Mouse (Mus musculus) myocyte (in vitro differentiated cells): ENCODE measurements around the gene Frmd8. TPM values are rescaled to one million over a fixed set of nuclear protein-coding genes. Genes with fewer than 3 reads are reported as not detected.

ENCODE experiments used
- H3K27me3 ChIP-seq: one replicate; pipeline ENCODE4 v1.6.1; 2011; ENCODE audit not compliant: control insufficient read depth, insufficient read depth, insufficient read length
- H3K36me3 ChIP-seq: one replicate; pipeline ENCODE4 v1.6.1; 2011; ENCODE audit not compliant: control insufficient read depth, insufficient read depth
- H3K4me2 ChIP-seq: one replicate; pipeline ENCODE4 v1.6.1; 2011; ENCODE audit warnings: low read depth, control low read depth
- H3K4me3 ChIP-seq: one replicate; pipeline ENCODE4 v1.5.1; 2011; ENCODE audit warnings: mild to moderate bottlenecking, control low read depth, moderate library complexity
- H3K79me2 ChIP-seq: one replicate; pipeline ENCODE4 v1.6.1; 2011; ENCODE audit not compliant: control insufficient read depth, insufficient read depth
- H3ac ChIP-seq: one replicate; pipeline ENCODE4 v1.6.1; 2011; ENCODE audit not compliant: control insufficient read depth, insufficient read length
- CEBPB ChIP-seq: IDR thresholded peaks from 2 replicates; pipeline ENCODE4 v1.6.1; 2011; ENCODE audit warnings: mild to moderate bottlenecking, moderate library complexity; ENCODE audit not compliant: poor library complexity, insufficient read depth, severe bottlenecking
- E2F4 ChIP-seq: IDR thresholded peaks from one replicate; pipeline ENCODE4 v1.6.1; 2011; ENCODE audit warnings: mild to moderate bottlenecking, control low read depth, moderate library complexity; ENCODE audit not compliant: insufficient read depth
- MAX ChIP-seq: IDR thresholded peaks from one replicate; pipeline ENCODE4 v1.6.1; 2011; ENCODE audit warnings: low read depth, mild to moderate bottlenecking, control low read depth
- MYOD1 ChIP-seq, 3 experiments: IDR thresholded peaks; one replicate each; pipeline ENCODE4 v1.6.1; 2011; ENCODE audit warnings: control low read depth in 2 of 3, low read depth in 2 of 3, mild to moderate bottlenecking in 2 of 3, moderate library complexity in 1 of 3; ENCODE audit not compliant: insufficient read length in 2 of 3, control insufficient read depth in 1 of 3
- MYOG ChIP-seq, 3 experiments: IDR thresholded peaks; one replicate each; pipeline ENCODE4 v1.6.1; 2011; ENCODE audit warnings: control low read depth in 2 of 3, low read depth in 2 of 3, mild to moderate bottlenecking in 2 of 3; ENCODE audit not compliant: insufficient read length in 2 of 3, control insufficient read depth in 1 of 3, insufficient read depth in 1 of 3
- POLR2A ChIP-seq: IDR thresholded peaks from one replicate; pipeline ENCODE4 v1.6.1; 2011; ENCODE audit warnings: low read depth, mild to moderate bottlenecking, control low read depth, moderate library complexity; ENCODE audit not compliant: insufficient read length
- POLR2AphosphoS2 ChIP-seq: IDR thresholded peaks from one replicate; pipeline ENCODE4 v1.6.1; 2011; ENCODE audit warnings: low read depth, control low read depth; ENCODE audit not compliant: insufficient read length
- REST ChIP-seq: IDR thresholded peaks from one replicate; pipeline ENCODE4 v1.6.1; 2011; ENCODE audit warnings: mild to moderate bottlenecking, control low read depth, moderate library complexity; ENCODE audit not compliant: insufficient read depth, insufficient read length
- SRF ChIP-seq: IDR thresholded peaks from one replicate; pipeline ENCODE4 v1.6.1; 2011; ENCODE audit warnings: low read depth; ENCODE audit not compliant: control insufficient read depth, insufficient read length
- TCF12 ChIP-seq: IDR thresholded peaks from one replicate; pipeline ENCODE4 v1.6.1; 2011; ENCODE audit warnings: mild to moderate bottlenecking, control low read depth; ENCODE audit not compliant: poor library complexity, insufficient read depth, severe bottlenecking
- TCF3 ChIP-seq: IDR thresholded peaks from one replicate; pipeline ENCODE4 v1.6.1; 2011; ENCODE audit warnings: low read depth, control low read depth; ENCODE audit not compliant: insufficient read length
- USF1 ChIP-seq: IDR thresholded peaks from one replicate; pipeline ENCODE4 v1.6.1; 2011; ENCODE audit warnings: low read depth, mild to moderate bottlenecking, control low read depth, moderate library complexity
- polyA plus RNA-seq: library from polyadenylated mRNA; unstranded; fragments of >200 nt; fragmentation: generic; extraction: Trizol; gene quantifications from one replicate; pipeline ENCODE4 v1.2.1, GENCODE M21; 2012; ENCODE audit warnings: missing spikeins

Frmd8 gene
- polyA plus RNA-seq, 1 experiment = 22.3 TPM

DNA sequence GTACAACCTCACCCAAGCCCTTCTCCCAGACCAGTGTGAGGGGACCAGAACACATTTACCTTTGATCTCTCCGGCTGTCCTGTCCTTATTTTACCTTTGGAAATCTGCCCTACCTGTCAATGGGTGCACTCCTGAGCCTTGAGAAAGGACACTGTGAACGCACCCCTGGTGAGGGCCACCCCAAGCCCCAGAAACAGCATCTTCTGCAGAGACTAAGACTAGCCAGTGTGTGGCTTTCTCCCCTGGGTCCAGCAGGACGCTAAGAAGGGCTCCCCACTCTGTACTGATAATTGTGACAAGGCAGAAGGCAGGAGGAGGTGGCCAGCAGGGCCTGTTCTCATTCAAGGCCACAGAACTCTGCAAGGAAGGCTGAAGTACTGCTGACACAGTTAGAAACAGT lies 3.8 kb upstream of the Frmd8 start:
- Histone ChIP-seq H3K4me3 (peak overlapping the region; percentile 16), H3K4me2 (peak overlapping the region; percentile 83), H3K27me3 (no peaks in the 10 kb centered on the region), H3ac (peak overlapping the region; percentile 13), H3K36me3 (no peaks in the 10 kb centered on the region), H3K79me2 (peaks cover 11% of the 10 kb centered on the region)
- TF ChIP-seq MYOG (IDR thresholded peaks at IDR 0.05; ENCODE audit: control insufficient read depth in 1 of 3, insufficient read depth in 1 of 3, insufficient read length in 2 of 3, low read depth in 2 of 3) = no peak
- no peak for TF ChIP-seq REST
- no peak for TF ChIP-seq SRF
- TF ChIP-seq MAX = no peak
- no peak for TF ChIP-seq USF1
- TF ChIP-seq MYOD1 (IDR thresholded peaks at IDR 0.05; ENCODE audit: control insufficient read depth in 1 of 3, insufficient read length in 2 of 3, low read depth in 2 of 3) = no peak
- no peak for TF ChIP-seq POLR2AphosphoS2
- no peak for TF ChIP-seq TCF3
- no peak for TF ChIP-seq CEBPB

GRCm38 (mm10) chr19:5878362-5878722 lies 3.3 kb upstream of the Frmd8 start:
- Histone ChIP-seq H3K79me2 (peaks cover 16% of the 10 kb centered on the region), H3K4me2 (peak overlapping the region; percentile 83), H3ac (peak overlapping the region; percentile 13), H3K4me3 (peak overlapping the region; percentile 16), H3K36me3 (no peaks in the 10 kb centered on the region), H3K27me3 (no peaks in the 10 kb centered on the region)
- no peak for TF ChIP-seq REST
- TF ChIP-seq SRF = no peak
- no peak for TF ChIP-seq E2F4
- TF ChIP-seq POLR2A = no peak
- TF ChIP-seq MAX = no peak
- TF ChIP-seq MYOD1 (IDR thresholded peaks at IDR 0.05; ENCODE audit: control insufficient read depth in 1 of 3, insufficient read length in 2 of 3, low read depth in 2 of 3) = no peak
- TF ChIP-seq USF1 = no peak

- H3K27me3 ChIP-seq = no peaks in the 10 kb centered on the region
- H3K4me3 ChIP-seq = peak within 1 kb of the TSS; percentile 16
- peak within 1 kb of the TSS; percentile 83 for H3K4me2 ChIP-seq
- peak within 1 kb of the TSS; percentile 13 for H3ac ChIP-seq
- peaks cover 21% of the 10 kb centered on the region for H3K79me2 ChIP-seq
- no peaks in the 10 kb centered on the region for H3K36me3 ChIP-seq
- TF ChIP-seq POLR2A (peak; percentile 25), MYOD1 (IDR thresholded peaks at IDR 0.05; ENCODE audit: control insufficient read depth in 1 of 3, insufficient read length in 2 of 3, low read depth in 2 of 3) (no peak), REST (no peak), TCF12 (no peak)
These were observed 2.7 kb upstream of the Frmd8 start, which contains the start of gene Slc25a45 for GRCm38 (mm10) chr19:5877618-5878361. Gene Slc25a45 (plus strand): TSS chr19:5877808.

- Histone ChIP-seq H3K36me3 (peaks cover 3% of the 10 kb centered on the region), H3ac (peak overlapping the region; percentile 68), H3K27me3 (no peaks in the 10 kb centered on the region), H3K4me3 (peak overlapping the region; percentile 59), H3K79me2 (peaks cover 24% of the 10 kb centered on the region), H3K4me2 (peak overlapping the region; percentile 91)
- TF ChIP-seq MYOD1 (IDR thresholded peaks at IDR 0.05; ENCODE audit: control insufficient read depth in 1 of 3, insufficient read length in 2 of 3, low read depth in 2 of 3) = no peak
- no peak for TF ChIP-seq CEBPB
- no peak for TF ChIP-seq TCF12
- TF ChIP-seq POLR2A = no peak
- TF ChIP-seq TCF3 = no peak
These were observed 594 bp downstream of the Frmd8 start for GRCm38 (mm10) chr19:5874391-5874968.

DNA sequence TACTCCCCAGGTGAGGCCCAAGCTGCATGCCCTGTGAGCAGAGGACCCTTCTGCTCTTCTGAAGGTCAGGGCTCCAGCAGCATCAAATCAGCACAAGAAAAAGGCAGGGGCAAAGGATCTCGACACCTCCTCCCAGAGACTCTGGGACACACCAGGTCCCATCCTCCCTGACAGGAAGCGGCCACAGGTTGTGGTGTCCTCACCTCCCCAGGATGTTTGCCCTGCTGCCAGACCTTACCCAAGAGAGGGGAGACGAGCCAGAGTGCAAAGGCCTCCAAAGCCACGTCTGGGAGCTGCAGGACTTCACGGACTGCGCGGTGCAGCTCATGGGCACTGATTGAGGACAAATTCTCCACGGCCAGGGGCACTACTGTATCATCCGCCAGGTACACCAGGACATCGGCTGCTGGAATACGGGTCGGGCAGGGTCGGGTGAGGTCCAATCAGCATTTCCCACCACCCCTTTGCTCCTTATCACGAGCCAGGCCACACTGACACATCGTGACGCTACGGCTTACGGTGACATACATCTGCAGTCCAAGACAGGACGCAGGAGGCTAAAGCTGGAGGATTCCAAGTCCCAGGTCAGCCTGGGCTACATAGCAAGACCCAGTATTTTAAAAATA lies 2.0 kb downstream of the Frmd8 start:
- H3K4me2 ChIP-seq = no peak overlapping the region
- no peaks in the 10 kb centered on the region for H3K27me3 ChIP-seq
- no peak for TF ChIP-seq TCF3
- H3K79me2 ChIP-seq = peaks cover 24% of the 10 kb centered on the region
- no peak overlapping the region for H3K4me3 ChIP-seq
- peaks cover 11% of the 10 kb centered on the region for H3K36me3 ChIP-seq
- H3ac ChIP-seq = no peak overlapping the region
